Mouse (Mus musculus) testis, adult 2 months (tissue): ENCODE data around the gene Arid1a.

Experiments
- CTCF ChIP-seq: fragments of 200-500 bp; IDR thresholded peaks from 2 replicates; pipeline ENCODE4 v1.5.1; 2012; ENCODE audit warnings: low read depth, mild to moderate bottlenecking, inconsistent platforms, low read length, moderate library complexity; ENCODE audit not compliant: control insufficient read depth, insufficient read depth, insufficient replicate concordance
- POLR2A ChIP-seq: fragments of 200-500 bp; IDR thresholded peaks from 2 replicates; pipeline ENCODE4 v1.6.1; 2012; ENCODE audit warnings: low read depth, mild to moderate bottlenecking, inconsistent platforms, low read length, moderate library complexity; ENCODE audit not compliant: control insufficient read depth

DNA sequence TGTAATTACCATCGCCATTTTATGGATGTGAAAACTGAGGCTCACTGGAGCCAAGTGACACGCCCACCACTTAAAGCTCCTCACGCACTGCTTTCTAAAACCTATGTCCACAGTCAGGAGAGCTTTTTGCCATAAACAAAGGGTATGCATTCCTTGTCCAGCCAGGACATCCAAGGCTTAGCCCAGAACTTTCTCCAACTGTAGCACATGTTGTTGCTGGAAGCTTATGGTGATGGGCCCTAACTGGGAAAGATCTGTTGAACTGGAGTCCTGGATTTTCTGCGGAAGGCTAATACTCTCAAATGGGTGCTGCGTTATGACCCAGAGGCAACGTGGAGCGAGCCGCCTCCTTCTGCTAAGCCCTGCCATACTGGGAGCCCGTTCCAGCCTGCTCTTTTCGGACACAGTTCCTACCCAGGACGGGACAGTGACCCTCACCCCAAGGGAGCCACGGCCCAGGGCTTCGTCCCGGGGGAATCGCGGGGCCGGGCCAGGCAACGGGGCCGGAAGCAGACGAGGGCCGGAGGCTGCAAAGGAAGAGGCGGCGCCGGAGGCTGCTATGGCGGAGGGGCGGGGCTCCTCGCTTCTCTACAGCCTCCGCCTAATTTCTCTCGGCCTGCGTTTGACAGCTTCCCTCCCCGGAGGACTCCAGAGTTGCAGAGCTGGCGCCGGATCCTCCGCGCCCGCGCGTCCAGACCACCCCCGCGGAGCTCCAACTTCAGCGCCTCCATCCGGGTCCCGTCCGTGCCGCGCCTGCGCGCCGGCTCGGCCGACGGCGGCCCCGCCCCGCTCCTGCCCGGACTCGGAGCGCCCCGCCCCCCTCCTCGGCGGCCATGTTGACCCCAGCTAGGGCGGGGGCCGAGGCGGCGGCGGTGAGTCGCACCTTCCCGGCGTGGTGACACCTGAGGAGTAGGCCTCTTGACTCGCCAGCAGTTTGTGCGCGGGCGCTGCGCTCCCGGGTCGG, 84.4 kb downstream of the Arid1a start, which contains the start of gene Pigv:
- TF ChIP-seq CTCF, result no peak
- peak; percentile 64 for TF ChIP-seq POLR2A
